Mouse (Mus musculus) embryo, embryonic 11 days (tissue): ENCODE measurements around the gene Trpt1.

Experiments
- DNase-seq: peaks from one replicate; pipeline ENCODE4 v3.0.0-alpha.2; 2015

Trpt1 gene

GRCm38 (mm10) chr19:6994489-6994888 lies 1.4 kb upstream of the Trpt1 start:
- DNase-seq, result no peak

- DNase-seq, result no peak
Measured at GRCm38 (mm10) chr19:6995255-6995991, 508 bp upstream of the Trpt1 start.

- DNase-seq, result no peak
Measured at GRCm38 (mm10) chr19:6997721-6998290, 1.9 kb downstream of the Trpt1 start.

- DNase-seq, result no peak
Measured at GRCm38 (mm10) chr19:6999360-7000063, 3.6 kb downstream of the Trpt1 start.

GRCm38 (mm10) chr19:7006892-7007593 lies 11.1 kb downstream of the Trpt1 start:
- no peak for DNase-seq

- DNase-seq, result no peak
Measured at GRCm38 (mm10) chr19:7012426-7012825, 16.5 kb downstream of the Trpt1 start.

GRCm38 (mm10) chr19:7013984-7014383 lies 18.1 kb downstream of the Trpt1 start:
- DNase-seq, result no peak

GRCm38 (mm10) chr19:7014481-7015135 lies 18.7 kb downstream of the Trpt1 start:
- no peak for DNase-seq

- DNase-seq, result no peak
Measured at GRCm38 (mm10) chr19:7017541-7018457, 21.9 kb downstream of the Trpt1 start.

- no peak for DNase-seq
Measured at GRCm38 (mm10) chr19:7018546-7018945, 22.6 kb downstream of the Trpt1 start.

- DNase-seq, result no peak
Measured at GRCm38 (mm10) chr19:7019191-7019590, 23.3 kb downstream of the Trpt1 start, which contains the start of gene Fermt3. Fermt3 (minus strand) TSS chr19:7019469.

GRCm38 (mm10) chr19:7020224-7020641 lies 24.3 kb downstream of the Trpt1 start:
- peak; percentile 49 for DNase-seq

- no peak for DNase-seq
Measured at GRCm38 (mm10) chr19:7029531-7029930, 33.6 kb downstream of the Trpt1 start.

GRCm38 (mm10) chr19:7034006-7034405 lies 38.1 kb downstream of the Trpt1 start:
- DNase-seq, result no peak

- peak; percentile 80 for DNase-seq
Measured at GRCm38 (mm10) chr19:7039088-7039720, 43.3 kb downstream of the Trpt1 start.

- DNase-seq, result peak; percentile 98
Measured at GRCm38 (mm10) chr19:7039841-7040636, 44.1 kb downstream of the Trpt1 start, which contains the start of gene Stip1. Stip1 (minus strand) TSS chr19:7039967.

- no peak for DNase-seq
Measured at GRCm38 (mm10) chr19:7040637-7041130, 44.8 kb downstream of the Trpt1 start.

- DNase-seq, result no peak
Measured at GRCm38 (mm10) chr19:7041171-7041570, 45.2 kb downstream of the Trpt1 start.

GRCm38 (mm10) chr19:7044279-7044678 lies 48.3 kb downstream of the Trpt1 start:
- no peak for DNase-seq

- DNase-seq, result no peak
Measured at GRCm38 (mm10) chr19:7044706-7045105, 48.8 kb downstream of the Trpt1 start.
